Comparison of ENCODE assay signal across 20 mouse cellular contexts in the genomic region with DNA sequence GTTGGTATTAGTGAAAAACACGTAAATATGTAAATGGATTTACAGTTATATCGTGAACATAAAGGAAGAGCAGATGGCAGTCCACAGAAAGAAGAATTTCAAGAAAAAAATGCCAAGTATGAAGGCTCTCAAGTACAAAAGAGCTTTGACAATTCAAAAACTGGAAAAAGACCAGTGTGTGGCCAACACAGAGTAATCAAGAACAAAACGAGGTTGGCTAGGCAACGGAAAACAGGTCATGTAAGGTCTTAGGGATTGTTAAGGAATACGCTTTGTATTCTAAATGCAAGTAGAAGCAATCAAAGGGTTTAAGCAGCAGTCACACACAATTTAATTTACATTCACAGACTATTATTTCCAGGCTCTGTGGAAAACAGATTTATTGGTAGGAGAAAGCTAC. TPM values are rescaled to one million over a fixed set of nuclear protein-coding genes. Genes with fewer than 3 reads are reported as not detected.
DNase-seq lines count a peak whose midpoint lies in the region; ATAC-seq and TF ChIP-seq lines count a peak whose summit lies in the region.
"Had no signal": no experiment of that assay in that cellular context is flagged by ENCODE, and none has a peak within 500 bp of the region (broad histone marks: within the 10 kb centered on the region; RNA-seq: fewer than 3 reads in every experiment).

No protein-coding gene starts in this region.

- WGBS in forebrain, embryonic 14.5 days, result 13% methylated on average over 5 of the region's 5 CpGs
- WGBS in forebrain, embryonic 15.5 days, result 16% methylated on average over 5 of the region's 5 CpGs

- no peaks in the 10 kb centered on the region for H3K27me3 ChIP-seq in forebrain, embryonic 14.5 days (replicated peaks; ENCODE audit: control insufficient read depth, insufficient read depth, low read length)
- no peaks in the 10 kb centered on the region for H3K27me3 ChIP-seq in forebrain, embryonic 15.5 days
- H3K27me3 ChIP-seq: embryonic facial prominence, embryonic 12.5 days; heart, embryonic 15.5 days had no signal

- H3K4me2 ChIP-seq in forebrain, embryonic 14.5 days (ENCODE audit: low read length), result no peak overlapping the region
- H3K4me2 ChIP-seq in forebrain, embryonic 15.5 days (replicated peaks), result no peak overlapping the region
- H3K4me2 ChIP-seq: embryonic facial prominence, embryonic 12.5 days; heart, embryonic 11.5 days; heart, embryonic 15.5 days; hindbrain, embryonic 14.5 days had no signal

- no peak for TF ChIP-seq CTCF in layer of hippocampus, adult 2 months (conservative IDR thresholded peaks at IDR 0.05)

- no peak overlapping the region; the same call in 1 of the 2 replicates for H3K27ac ChIP-seq in forebrain, embryonic 14.5 days (ENCODE audit: low read depth, low read length)
- H3K27ac ChIP-seq in forebrain, embryonic 15.5 days (replicated peaks), result no peak overlapping the region
- H3K27ac ChIP-seq in layer of hippocampus, adult 2 months, result peak overlapping the region; percentile 52; the same call in 1 of the 2 replicates
- H3K27ac ChIP-seq: embryonic facial prominence, embryonic 12.5 days; heart, adult 2 months; heart, embryonic 15.5 days; hindbrain, embryonic 14.5 days had no signal

- 0 out of 2 replicates have a peak, but pooled peaks have one; percentile 18 for ATAC-seq in forebrain, embryonic 14.5 days
- no peak for ATAC-seq in forebrain, embryonic 15.5 days (replicated peaks)

- H3K36me3 ChIP-seq in forebrain, embryonic 14.5 days (ENCODE audit: control insufficient read depth, insufficient read depth, low read length), result peaks cover 7% of the 10 kb centered on the region; the same call in 1 of the 2 replicates
- H3K36me3 ChIP-seq in forebrain, embryonic 15.5 days, result peaks cover 6% of the 10 kb centered on the region; the same call in 1 of the 2 replicates
- H3K36me3 ChIP-seq: embryonic facial prominence, embryonic 12.5 days; heart, embryonic 15.5 days had no signal

- no peak overlapping the region for H3K4me3 ChIP-seq in forebrain, embryonic 14.5 days (ENCODE audit: low read depth, low read length)
- no peak overlapping the region for H3K4me3 ChIP-seq in forebrain, embryonic 15.5 days
- no peak overlapping the region for H3K4me3 ChIP-seq in layer of hippocampus, adult 2 months
- H3K4me3 ChIP-seq: embryonic facial prominence, embryonic 12.5 days; heart, adult 2 months; heart, embryonic 15.5 days had no signal

- peak; percentile 41 for DNase-seq in forebrain, embryonic 14.5 days (ENCODE audit: low spot score)
- DNase-seq in layer of hippocampus, adult 2 months (ENCODE audit: low spot score in 2 of 2), result no peak
- DNase-seq in layer of hippocampus, adult 9-10 months (ENCODE audit: low spot score), result no peak
- DNase-seq in Muller cell, postnatal 12 days (ENCODE audit: inconsistent ontology term), result peak; percentile 60
- peak; percentile 32 for DNase-seq in brain, adult 2 months (ENCODE audit: low read depth, low spot score)
- DNase-seq in urinary bladder, postnatal 14 days (ENCODE audit: low spot score), result no peak
- DNase-seq in ovary, postnatal 10 days (ENCODE audit: low spot score), result no peak
- DNase-seq: adrenal gland, adult 8-10 months; adrenal gland, postnatal 36 days; cerebellum, adult 11-12 months; cerebellum, adult 9-10 months; cerebellum, postnatal 25 days; gastrocnemius, postnatal 14 days; heart, adult 2 months; heart, postnatal 14 days had no signal

- H3K9me3 ChIP-seq in forebrain, embryonic 14.5 days (replicated peaks; ENCODE audit: control insufficient read depth, low read length), result no peaks in the 10 kb centered on the region
- no peaks in the 10 kb centered on the region for H3K9me3 ChIP-seq in forebrain, embryonic 15.5 days
- H3K9me3 ChIP-seq: embryonic facial prominence, embryonic 12.5 days; heart, embryonic 15.5 days had no signal

- H3K9ac ChIP-seq in forebrain, embryonic 14.5 days (ENCODE audit: low read length), result no peak overlapping the region
- no peak overlapping the region for H3K9ac ChIP-seq in forebrain, embryonic 15.5 days (replicated peaks)
- H3K9ac ChIP-seq: embryonic facial prominence, embryonic 12.5 days; heart, embryonic 15.5 days; hindbrain, embryonic 14.5 days had no signal

- peaks cover 10% of the 10 kb centered on the region for H3K4me1 ChIP-seq in forebrain, embryonic 14.5 days (ENCODE audit: control insufficient read depth, insufficient read depth, low read length)
- H3K4me1 ChIP-seq in forebrain, embryonic 15.5 days, result peaks cover 12% of the 10 kb centered on the region; the same call in 1 of the 2 replicates
- H3K4me1 ChIP-seq: embryonic facial prominence, embryonic 12.5 days; heart, embryonic 15.5 days had no signal

RNA-seq across cellular contexts. Expression of gene Lpar6, which starts 34.1 kb away (rescaled TPM):
- polyA plus RNA-seq in forebrain, embryonic 14.5 days (2014; fragmentation: Nextera tagmentation; extraction: Ambion mirVana), result 5.8 and 6.1 TPM in 2 replicates
- polyA plus RNA-seq in forebrain, embryonic 15.5 days (2015; fragmentation: Nextera tagmentation; extraction: Ambion mirVana), result 4.9 TPM in 2 replicates
- total RNA-seq in layer of hippocampus, adult 2 months (2021), result 1 to 10 TPM; 1.7 to 1.9 TPM

RNA-seq across cellular contexts. Expression of gene Rb1, which starts 53.8 kb away (rescaled TPM):
- polyA plus RNA-seq in forebrain, embryonic 14.5 days (2014; fragmentation: Nextera tagmentation; extraction: Ambion mirVana), result 27.2 and 28.5 TPM in 2 replicates
- polyA plus RNA-seq in forebrain, embryonic 15.5 days (2015; fragmentation: Nextera tagmentation; extraction: Ambion mirVana), result 19.4 and 32.5 TPM in 2 replicates
- total RNA-seq in layer of hippocampus, adult 2 months (2021), result 10 to 100 TPM; 32.0 to 40.5 TPM

Comparison
In these comparisons a context has a peak if more than half of its experiments do, and no peak if none do; other contexts are left out.
1. DNase-seq: peak in forebrain, embryonic 14.5 days (single experiment), Muller cell, postnatal 12 days (single experiment) and brain, adult 2 months (single experiment); none in layer of hippocampus, adult 2 months (0 of 2), layer of hippocampus, adult 9-10 months (single experiment), urinary bladder, postnatal 14 days (single experiment) and ovary, postnatal 10 days (single experiment).